Mouse (Mus musculus) embryonic facial prominence, embryonic 11.5 days (tissue): ENCODE measurements around the gene Osbp. TPM values are rescaled to one million over a fixed set of nuclear protein-coding genes. Genes with fewer than 3 reads are reported as not detected.
A peak's percentile ranks its signal among the peaks of the same experiment; 100 is the strongest.

Source experiments
- ATAC-seq: fragments of 200-750 bp; cut with Nextera tagmentation; replicated peaks from 2 replicates; pipeline ENCODE4 v1.8.0; 2017; ENCODE audit warnings: low read depth; ENCODE audit not compliant: insufficient number of reproducible peaks, low FRiP score, low TSS enrichment
- DNase-seq: peaks from one replicate; pipeline ENCODE4 v3.0.0-alpha.2; 2015; ENCODE audit warnings: low spot score
- H3K27ac ChIP-seq: fragments of 300-500 bp; sonication (generic); replicated peaks from 2 replicates; pipeline ENCODE4 v1.5.1; 2014; ENCODE audit warnings: mild to moderate bottlenecking, low read depth, low read length, control low read depth
- H3K27me3 ChIP-seq: fragments of 300-500 bp; sonication (generic); 2 replicates; pipeline ENCODE4 v1.6.1; 2014; ENCODE audit warnings: mild to moderate bottlenecking, low read length, moderate library complexity, mixed read lengths; ENCODE audit not compliant: control insufficient read depth, insufficient read depth
- H3K36me3 ChIP-seq: fragments of 300-500 bp; sonication (generic); replicated peaks from 2 replicates; pipeline ENCODE4 v1.6.1; 2014; ENCODE audit warnings: low read depth, mild to moderate bottlenecking, low read length, moderate library complexity, mixed read lengths; ENCODE audit not compliant: control insufficient read depth, insufficient read depth
- H3K4me1 ChIP-seq: fragments of 300-500 bp; sonication (generic); 2 replicates; pipeline ENCODE4 v1.6.1; 2014; ENCODE audit warnings: low read length, mixed read lengths; ENCODE audit not compliant: control insufficient read depth, insufficient read depth
- H3K4me2 ChIP-seq: fragments of 300-500 bp; sonication (generic); 2 replicates; pipeline ENCODE4 v1.6.1; 2014; ENCODE audit warnings: low read depth, mild to moderate bottlenecking, control low read depth, low read length, moderate library complexity
- H3K4me3 ChIP-seq: fragments of 300-500 bp; sonication (generic); 2 replicates; pipeline ENCODE4 v1.5.1; 2014; ENCODE audit warnings: low read depth, low read length, control low read depth
- H3K9ac ChIP-seq: fragments of 300-500 bp; sonication (generic); replicated peaks from 2 replicates; pipeline ENCODE4 v1.6.1; 2014; ENCODE audit warnings: mild to moderate bottlenecking, control low read depth, low read length
- H3K9me3 ChIP-seq: fragments of 300-500 bp; sonication (generic); replicated peaks from 2 replicates; pipeline ENCODE4 v1.6.1; 2016; ENCODE audit warnings: mild to moderate bottlenecking, low read length, inconsistent platforms, mixed read lengths; ENCODE audit not compliant: control insufficient read depth
- WGBS: fragments of 180-500 bp; shearing (Covaris S2); extraction: QIAGEN DNeasy Blood & Tissue Kit; methylation state at CpG from one replicate; pipeline ENCODE4 v1.1.7; 2014; 5-methylcytosine and 5-hydroxymethylcytosine counted together
- polyA plus RNA-seq: library from polyadenylated mRNA; unstranded; fragments of >200 nt; fragmentation: Nextera tagmentation; extraction: Ambion mirVana; gene quantifications from 2 replicates; pipeline ENCODE4 v1.2.1, GENCODE M21; 2014

Gene Osbp
- polyA plus RNA-seq, 1 experiment from 2014 or later: 7.2 TPM

DNA sequence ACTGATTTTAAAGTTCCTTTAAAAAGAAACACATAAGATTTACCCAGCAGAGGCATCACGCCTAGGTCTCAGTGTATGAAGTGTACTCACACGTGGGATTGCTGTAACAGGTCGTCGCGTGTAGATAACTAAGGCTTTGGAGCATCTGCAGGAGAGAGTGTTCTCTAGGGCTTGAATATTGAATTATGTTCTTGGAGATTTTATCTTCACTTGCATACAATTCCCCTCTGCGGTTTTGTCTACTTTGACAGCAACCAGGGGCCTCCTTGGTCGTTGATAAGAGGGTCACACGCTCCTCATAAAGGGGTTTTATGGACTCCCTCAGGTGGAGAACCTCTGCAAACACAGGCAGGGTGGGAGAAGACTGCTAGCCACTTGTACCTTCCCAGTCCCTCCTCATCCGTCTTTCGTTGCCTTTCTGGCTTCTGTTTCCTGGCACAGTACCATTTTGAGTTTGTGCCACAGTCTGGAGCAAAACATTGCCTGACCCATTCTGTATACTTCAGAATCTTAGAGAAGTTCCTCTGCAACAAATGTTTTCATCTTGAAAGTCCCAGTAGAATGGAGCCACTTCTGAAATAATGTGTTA is 26.8 kb downstream of the Osbp start:
- peaks cover 8% of the 10 kb centered on the region for H3K36me3 ChIP-seq

DNA sequence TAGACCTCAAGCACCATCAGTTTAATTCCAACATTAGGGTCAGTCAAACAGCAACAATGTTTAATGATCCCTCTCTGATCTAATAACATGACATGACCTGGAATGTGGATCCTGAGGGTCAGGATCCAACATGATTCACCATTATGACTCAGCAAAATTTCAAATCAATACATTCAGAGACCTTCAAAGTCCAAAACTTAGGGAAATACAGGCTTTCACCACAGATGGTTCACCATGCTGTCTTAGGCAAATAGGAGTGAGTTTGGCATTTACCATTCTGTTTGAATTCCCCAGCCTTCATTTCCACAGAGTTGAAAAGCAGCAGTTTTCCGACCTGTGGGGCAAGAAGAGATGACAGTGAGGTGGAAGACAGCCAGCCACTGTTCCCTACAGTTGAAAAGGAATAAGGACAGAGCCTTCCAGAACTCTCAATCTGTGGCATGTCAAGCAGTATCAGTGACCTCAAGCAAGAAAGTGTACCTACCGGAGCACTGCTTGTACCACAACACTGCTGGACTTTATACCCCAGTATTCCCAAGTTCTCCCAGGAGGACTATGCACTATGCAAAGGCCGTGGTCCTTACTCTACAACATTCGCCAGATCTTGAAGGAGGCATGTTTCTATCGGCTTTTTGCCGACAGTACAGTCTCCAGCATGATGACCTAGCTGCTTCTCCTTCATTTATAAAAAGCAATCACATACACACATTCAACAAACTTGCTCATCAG is 29.1 kb downstream of the Osbp start:
- no peak for ATAC-seq
- Histone ChIP-seq H3K27ac (no peak overlapping the region), H3K27me3 (no peaks in the 10 kb centered on the region), H3K36me3 (peaks cover 8% of the 10 kb centered on the region), H3K9me3 (no peaks in the 10 kb centered on the region), H3K4me3 (no peak overlapping the region), H3K4me2 (no peak overlapping the region), H3K4me1 (no peaks in the 10 kb centered on the region), H3K9ac (no peak overlapping the region)
- DNase-seq: no peak
- WGBS: 93% methylated on average over 6 of the region's 6 CpGs

More for the DNA sequence above, 26.8 kb downstream of the Osbp start:
- Histone ChIP-seq H3K4me3 (no peak overlapping the region), H3K4me1 (no peaks in the 10 kb centered on the region), H3K9ac (no peak overlapping the region), H3K9me3 (no peaks in the 10 kb centered on the region), H3K27me3 (no peaks in the 10 kb centered on the region), H3K4me2 (no peak overlapping the region), H3K27ac (no peak overlapping the region)
- no peak for DNase-seq
- ATAC-seq: no peak
- 92% methylated on average over 10 of the region's 10 CpGs for WGBS

DNA sequence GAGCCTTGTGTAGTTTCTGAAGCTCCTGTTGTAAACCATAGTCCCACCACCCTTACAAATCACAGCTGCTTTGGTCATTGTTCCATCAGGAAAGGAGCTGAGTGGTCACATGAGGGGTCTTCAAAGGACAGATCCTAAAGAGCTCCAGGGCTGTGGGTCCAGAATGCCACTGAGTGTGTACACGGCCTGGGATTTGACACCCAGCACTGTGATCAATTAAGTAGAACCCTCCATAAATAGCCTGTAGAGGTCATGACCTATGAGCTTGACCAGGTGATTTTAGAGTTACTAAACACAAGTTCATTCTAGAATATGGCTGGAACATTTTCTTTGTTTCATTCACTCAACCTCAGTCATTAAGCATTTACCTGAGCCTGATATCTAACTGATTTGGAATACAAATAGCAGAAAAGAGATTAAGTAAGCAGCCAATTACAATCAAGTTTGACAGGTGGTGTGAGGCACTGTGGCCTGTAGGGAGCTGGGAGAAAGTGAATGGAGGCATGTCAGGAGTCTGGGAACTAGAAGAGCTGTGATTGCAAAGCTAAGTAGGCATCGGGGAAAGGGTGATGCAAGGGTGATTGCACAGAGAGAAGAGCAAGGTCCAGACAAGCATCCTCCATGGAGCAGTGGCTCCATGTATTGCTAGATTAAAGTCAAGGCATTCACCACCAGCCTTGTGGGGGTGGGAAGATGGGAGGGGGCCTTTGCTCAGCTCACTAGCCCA is 30.1 kb downstream of the Osbp start:
- Histone ChIP-seq H3K4me2 (no peak overlapping the region), H3K9me3 (no peaks in the 10 kb centered on the region), H3K4me3 (no peak overlapping the region), H3K9ac (no peak overlapping the region), H3K27me3 (no peaks in the 10 kb centered on the region), H3K36me3 (peaks cover 4% of the 10 kb centered on the region), H3K4me1 (no peaks in the 10 kb centered on the region), H3K27ac (no peak overlapping the region)
- ATAC-seq: no peak
- 65% methylated on average over 2 of the region's 2 CpGs for WGBS
- DNase-seq: no peak

DNA sequence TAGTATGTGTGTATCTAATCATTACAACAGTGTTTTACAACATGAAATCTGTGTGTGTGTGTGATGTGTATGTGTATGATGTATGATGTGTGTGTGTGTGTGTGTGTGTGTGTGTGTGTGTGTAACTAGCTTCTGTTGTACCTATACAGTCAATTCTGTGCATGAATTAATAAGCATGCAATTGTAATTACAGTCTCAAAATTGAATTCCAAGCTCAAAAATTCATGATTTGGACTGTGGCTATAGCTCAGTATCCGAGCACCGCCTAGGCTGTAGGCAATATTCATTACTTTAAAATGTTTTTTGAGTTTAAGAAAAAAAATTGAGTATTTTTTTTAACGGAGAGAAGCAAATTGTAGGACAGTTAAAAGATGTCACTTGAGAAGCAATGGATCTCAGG is 35.9 kb downstream of the Osbp start:
- Histone ChIP-seq H3K9me3 (no peaks in the 10 kb centered on the region), H3K27ac (no peak overlapping the region), H3K4me3 (no peak overlapping the region), H3K4me1 (no peaks in the 10 kb centered on the region), H3K4me2 (no peak overlapping the region), H3K9ac (no peak overlapping the region), H3K27me3 (no peaks in the 10 kb centered on the region), H3K36me3 (no peaks in the 10 kb centered on the region)
- ATAC-seq (no peak), DNase-seq (no peak)
- 17% methylated on average over 3 of the region's 3 CpGs for WGBS

DNA sequence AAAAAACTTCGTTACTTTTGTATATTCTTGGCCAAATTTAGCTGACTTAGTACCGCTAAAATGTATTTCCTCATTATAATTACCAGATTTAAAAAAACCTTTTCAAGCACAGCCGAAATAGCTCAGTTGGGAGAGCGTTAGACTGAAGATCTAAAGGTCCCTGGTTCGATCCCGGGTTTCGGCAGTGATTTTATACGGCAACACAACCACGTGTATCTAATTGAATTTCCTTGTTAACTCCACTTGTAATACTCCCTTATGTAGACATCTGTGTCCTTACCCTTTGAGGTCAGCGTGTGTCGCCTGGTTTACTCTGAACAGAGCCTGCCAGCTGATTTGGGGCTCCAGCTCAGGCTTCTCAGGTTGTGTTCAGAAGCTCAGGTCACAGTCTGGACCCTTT is 36.4 kb downstream of the Osbp start:
- H3K9me3 ChIP-seq: no peaks in the 10 kb centered on the region
- H3K27ac ChIP-seq: no peak overlapping the region
- peak overlapping the region; percentile 23; the same call in 1 of the 2 replicates for H3K4me2 ChIP-seq
- WGBS: 3% methylated on average over 11 of the region's 11 CpGs
- H3K4me3 ChIP-seq: no peak overlapping the region
- DNase-seq (peak; percentile 86), ATAC-seq (peak; percentile 69)
- no peaks in the 10 kb centered on the region for H3K27me3 ChIP-seq
- H3K36me3 ChIP-seq: no peaks in the 10 kb centered on the region
- no peaks in the 10 kb centered on the region for H3K4me1 ChIP-seq
- H3K9ac ChIP-seq: no peak overlapping the region

DNA sequence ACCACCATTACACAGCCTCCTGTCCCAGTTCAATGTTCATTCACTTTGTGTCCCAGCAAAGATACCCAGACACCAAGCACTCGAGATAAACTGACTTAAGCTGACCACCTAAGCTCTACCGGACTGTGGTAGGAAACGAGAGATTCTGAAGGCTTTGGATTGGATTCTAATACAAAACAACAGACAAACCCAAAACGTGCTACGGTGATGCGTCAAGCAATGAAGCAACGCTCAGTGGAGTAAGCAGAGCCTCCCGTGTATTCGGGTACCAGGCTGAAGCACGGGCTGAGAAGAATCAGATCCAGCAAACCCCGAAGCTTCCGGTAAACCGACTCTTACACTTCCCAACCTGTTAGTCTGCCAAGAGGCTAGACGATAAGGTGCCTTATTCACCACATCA is 37.0 kb downstream of the Osbp start:
- 0 out of 2 replicates have a peak overlapping the region, but pooled peaks have one; percentile 5 for H3K4me3 ChIP-seq
- WGBS: 48% methylated on average over 14 of the region's 14 CpGs
- no peak overlapping the region for H3K4me2 ChIP-seq
- DNase-seq: no peak
- no peaks in the 10 kb centered on the region for H3K4me1 ChIP-seq
- H3K9me3 ChIP-seq: no peaks in the 10 kb centered on the region
- no peak for ATAC-seq
- H3K27ac ChIP-seq: no peak overlapping the region
- no peaks in the 10 kb centered on the region for H3K27me3 ChIP-seq
- H3K36me3 ChIP-seq: no peaks in the 10 kb centered on the region
- H3K9ac ChIP-seq: no peak overlapping the region

- ATAC-seq (no peak), DNase-seq (no peak)
- no peak overlapping the region for H3K9ac ChIP-seq
- WGBS: 88% methylated on average over 2 of the region's 2 CpGs
- no peak overlapping the region for H3K4me2 ChIP-seq
- H3K27me3 ChIP-seq: no peaks in the 10 kb centered on the region
- H3K27ac ChIP-seq: no peak overlapping the region
- no peak overlapping the region for H3K4me3 ChIP-seq
- H3K9me3 ChIP-seq: no peaks in the 10 kb centered on the region
- H3K36me3 ChIP-seq: no peaks in the 10 kb centered on the region
- H3K4me1 ChIP-seq: no peaks in the 10 kb centered on the region
Observed at GRCm38 (mm10) chr19:12003568-12003967, 37.8 kb downstream of the Osbp start.
